Mouse (Mus musculus) G1E (cell line): ENCODE measurements around the gene Crybb2.

Source experiments
- CTCF ChIP-seq: IDR thresholded peaks from 2 replicates; pipeline ENCODE4 v1.5.1; 2012; ENCODE audit warnings: low read depth, low read length, inconsistent platforms, mixed read lengths
- GATA1 ChIP-seq: IDR thresholded peaks from 2 replicates; pipeline ENCODE4 v1.6.1; 2012; ENCODE audit warnings: borderline replicate concordance, low read length, inconsistent platforms, mixed read lengths
- GATA2 ChIP-seq: IDR thresholded peaks from 2 replicates; pipeline ENCODE4 v1.6.1; 2012; ENCODE audit warnings: low read depth, low read length, inconsistent platforms, borderline replicate concordance
- POLR2AphosphoS5 ChIP-seq: IDR thresholded peaks from 2 replicates; pipeline ENCODE4 v1.6.1; 2012; ENCODE audit warnings: low read depth, low read length, inconsistent platforms; ENCODE audit not compliant: insufficient replicate concordance

GRCm38 (mm10) chr5:113081439-113081838 is 11.5 kb upstream of the Crybb2 start, which contains the start of gene Crybb3:
- no peak for TF ChIP-seq CTCF
- no peak for TF ChIP-seq GATA1
- no peak for TF ChIP-seq POLR2AphosphoS5
- no peak for TF ChIP-seq GATA2
